Mouse (Mus musculus) MEL (cell line): ENCODE measurements around the gene Ripor1. TPM values are rescaled to one million over a fixed set of nuclear protein-coding genes. Genes with fewer than 3 reads are reported as not detected.
A peak's percentile ranks its signal among the peaks of the same experiment; 100 is the strongest.

Source experiments
- DNase-seq: peaks from one replicate; pipeline ENCODE4 v3.0.0; 2011; ENCODE audit warnings: low read depth, low spot score
- H3K27ac ChIP-seq: 2 replicates; pipeline ENCODE4 v1.5.1; 2012; ENCODE audit warnings: low read depth, mild to moderate bottlenecking, control low read depth, low read length, moderate library complexity; ENCODE audit not compliant: control insufficient read depth
- H3K27me3 ChIP-seq, 2 experiments: fragments of 150-350 bp in 1 of 2; sonication (generic) in 1 of 2; 2 replicates each; pipeline ENCODE4 v1.6.1; 2012; ENCODE audit warnings: low read length in 2 of 2, mild to moderate bottlenecking in 2 of 2, improper control_type of control experiment in 1 of 2, moderate library complexity in 1 of 2; ENCODE audit not compliant: insufficient read depth in 2 of 2, control insufficient read depth in 1 of 2
- H3K36me3 ChIP-seq, 2 experiments: 2 replicates each; pipeline ENCODE4 v1.6.1; 2012 to 2014; ENCODE audit warnings: low read length in 2 of 2, improper control_type of control experiment in 1 of 2, inconsistent platforms in 1 of 2, mild to moderate bottlenecking in 1 of 2; ENCODE audit not compliant: insufficient read depth in 2 of 2, control insufficient read depth in 1 of 2
- H3K4me1 ChIP-seq, 2 experiments: fragments of 150-350 bp in 1 of 2; sonication (generic) in 1 of 2; 2 replicates each; pipeline ENCODE4 v1.6.1; 2012; ENCODE audit warnings: low read length in 2 of 2, improper control_type of control experiment in 1 of 2, mild to moderate bottlenecking in 1 of 2; ENCODE audit not compliant: insufficient read depth in 2 of 2, control insufficient read depth in 1 of 2
- H3K4me3 ChIP-seq, 2 experiments: fragments of 150-350 bp in 1 of 2; sonication (generic) in 1 of 2; 2 replicates each; pipeline ENCODE4 v1.5.1; 2012; ENCODE audit warnings: low read depth in 2 of 2, low read length in 2 of 2, mild to moderate bottlenecking in 2 of 2, moderate library complexity in 2 of 2, control low read depth in 1 of 2, improper control_type of control experiment in 1 of 2; ENCODE audit not compliant: control insufficient read depth in 1 of 2, insufficient read depth in 1 of 2
- H3K79me2 ChIP-seq: 2 replicates; pipeline ENCODE4 v1.6.1; 2012; ENCODE audit warnings: mild to moderate bottlenecking, low read length, moderate library complexity; ENCODE audit not compliant: control insufficient read depth, poor library complexity, insufficient read depth
- H3K9ac ChIP-seq: 2 replicates; pipeline ENCODE4 v1.6.1; 2012; ENCODE audit warnings: low read depth, mild to moderate bottlenecking, control low read depth, low read length, moderate library complexity; ENCODE audit not compliant: control insufficient read depth, poor library complexity, severe bottlenecking
- H3K9me3 ChIP-seq: fragments of 150-350 bp; sonication (generic); replicated peaks from 2 replicates; pipeline ENCODE4 v1.6.1; 2012; ENCODE audit warnings: mild to moderate bottlenecking, low read length, improper control_type of control experiment, moderate library complexity; ENCODE audit not compliant: insufficient read depth
- CHD2 ChIP-seq: IDR thresholded peaks from 2 replicates; pipeline ENCODE4 v1.6.1; 2011; ENCODE audit warnings: low read length, improper control_type of control experiment
- ELF1 ChIP-seq: IDR thresholded peaks from 2 replicates; pipeline ENCODE4 v1.6.1; 2014; ENCODE audit warnings: low read depth, mild to moderate bottlenecking, inconsistent platforms, low read length, improper control_type of control experiment, moderate library complexity
- EP300 ChIP-seq, 2 experiments: IDR thresholded peaks; 2 replicates each; pipeline ENCODE4 v1.6.1; 2011; ENCODE audit warnings: improper control_type of control experiment in 2 of 2, low read length in 2 of 2, low read depth in 1 of 2, mild to moderate bottlenecking in 1 of 2
- GATA1 ChIP-seq: IDR thresholded peaks from 2 replicates; pipeline ENCODE4 v1.6.1; 2011; ENCODE audit warnings: low read depth, low read length, improper control_type of control experiment
- KAT2A ChIP-seq: conservative IDR thresholded peaks from 2 replicates; pipeline ENCODE4 v1.6.1; 2012; ENCODE audit warnings: low read depth, low read length, improper control_type of control experiment, inconsistent platforms
- MEF2A ChIP-seq: IDR thresholded peaks from 2 replicates; pipeline ENCODE4 v1.6.1; 2014; ENCODE audit warnings: low read depth, mild to moderate bottlenecking, inconsistent platforms, low read length, improper control_type of control experiment; ENCODE audit not compliant: poor library complexity, insufficient replicate concordance, severe bottlenecking; ENCODE audit errors: extremely low read depth
- MXI1 ChIP-seq: IDR thresholded peaks from 2 replicates; pipeline ENCODE4 v1.6.1; 2011; ENCODE audit warnings: mild to moderate bottlenecking, low read depth, low read length, improper control_type of control experiment
- MYB ChIP-seq: IDR thresholded peaks from 2 replicates; pipeline ENCODE4 v1.6.1; 2011; ENCODE audit warnings: mild to moderate bottlenecking, low read depth, low read length, improper control_type of control experiment
- MYC ChIP-seq: IDR thresholded peaks from 2 replicates; pipeline ENCODE4 v1.6.1; 2011; ENCODE audit warnings: low read depth, mild to moderate bottlenecking, low read length, improper control_type of control experiment, moderate library complexity
- POLR2A ChIP-seq, 2 experiments: IDR thresholded peaks; 2 replicates each; pipeline ENCODE4 v1.6.1; 2011 to 2012; ENCODE audit warnings: low read length in 2 of 2, mild to moderate bottlenecking in 2 of 2, control low read depth in 1 of 2, improper control_type of control experiment in 1 of 2, low read depth in 1 of 2, moderate library complexity in 1 of 2; ENCODE audit not compliant: control insufficient read depth in 1 of 2, insufficient read depth in 1 of 2, poor library complexity in 1 of 2
- POLR2AphosphoS5 ChIP-seq: IDR thresholded peaks from 2 replicates; pipeline ENCODE4 v1.6.1; 2012; ENCODE audit warnings: low read depth, borderline replicate concordance, mild to moderate bottlenecking, inconsistent platforms, low read length, moderate library complexity, mixed read lengths
- RCOR1 ChIP-seq: IDR thresholded peaks from 2 replicates; pipeline ENCODE4 v1.6.1; 2012; ENCODE audit warnings: low read depth, mild to moderate bottlenecking, inconsistent platforms, low read length, improper control_type of control experiment
- SMC3 ChIP-seq: IDR thresholded peaks from 2 replicates; pipeline ENCODE4 v1.6.1; 2011; ENCODE audit warnings: low read depth, low read length, improper control_type of control experiment
- TCF12 ChIP-seq: IDR thresholded peaks from 2 replicates; pipeline ENCODE4 v1.6.1; 2014; ENCODE audit warnings: low read depth, mild to moderate bottlenecking, inconsistent platforms, low read length, improper control_type of control experiment, moderate library complexity
- USF1 ChIP-seq: IDR thresholded peaks from 2 replicates; pipeline ENCODE4 v1.6.1; 2014; ENCODE audit warnings: low read depth, mild to moderate bottlenecking, inconsistent platforms, low read length, improper control_type of control experiment, moderate library complexity
- USF2 ChIP-seq, 2 experiments: IDR thresholded peaks; 2 replicates each; pipeline ENCODE4 v1.6.1; 2011 to 2012; ENCODE audit warnings: improper control_type of control experiment in 2 of 2, low read length in 2 of 2, borderline replicate concordance in 1 of 2, inconsistent platforms in 1 of 2, low read depth in 1 of 2, mild to moderate bottlenecking in 1 of 2; ENCODE audit not compliant: insufficient read depth in 1 of 2
- ZKSCAN1 ChIP-seq: IDR thresholded peaks from 2 replicates; pipeline ENCODE4 v1.6.1; 2012; ENCODE audit warnings: low read depth, mild to moderate bottlenecking, inconsistent platforms, low read length, improper control_type of control experiment, moderate library complexity
- ZMIZ1 ChIP-seq: IDR thresholded peaks from 2 replicates; pipeline ENCODE4 v1.6.1; 2012; ENCODE audit warnings: low read depth, mild to moderate bottlenecking, inconsistent platforms, low read length, improper control_type of control experiment, moderate library complexity
- ZNF384 ChIP-seq: IDR thresholded peaks from 2 replicates; pipeline ENCODE4 v1.6.1; 2012; ENCODE audit warnings: low read depth, mild to moderate bottlenecking, inconsistent platforms, low read length, improper control_type of control experiment
- polyA plus RNA-seq, 2 experiments: library from polyadenylated mRNA; stranded (reverse) in 1 of 2; unstranded in 1 of 2; fragments of >175 nt in 1 of 2; fragments of >200 nt in 1 of 2; gene quantifications; 2 replicates each; pipeline versions ENCODE4 v1.2.1 to v1.2.4; 2012; ENCODE audit warnings: low replicate concordance in 2 of 2, low read depth in 1 of 2; ENCODE audit not compliant: insufficient read length in 2 of 2, insufficient read depth in 1 of 2, missing spikeins in 1 of 2
- total RNA-seq: library from RNA; depleted of rRNA; stranded (reverse); fragments of 300-350 nt; gene quantifications from 2 replicates; pipeline ENCODE4 v1.2.3, GENCODE M21; 2012

The Ripor1 gene
- total and polyA plus RNA-seq, 3 experiments, result 16.6 to 120 TPM; not detected in 1

DNA sequence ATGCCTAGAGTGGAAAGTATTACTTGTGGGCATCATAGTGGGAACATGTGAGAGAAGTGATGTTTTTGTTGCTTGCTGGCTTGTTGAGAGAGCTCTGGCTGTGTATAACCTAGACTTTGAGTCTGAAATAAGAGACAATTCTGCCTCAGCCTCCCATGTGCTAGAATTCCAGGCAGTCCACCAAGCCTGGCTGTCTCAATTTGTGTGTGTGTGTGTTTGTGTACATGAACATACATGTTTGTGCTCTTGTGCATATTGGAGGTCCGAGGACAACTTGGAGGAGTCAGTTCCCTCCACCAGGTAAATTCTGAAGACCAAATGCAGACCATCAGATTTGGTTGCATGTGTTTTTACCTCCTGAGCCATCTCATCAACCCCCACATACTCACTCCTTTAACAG, 40.1 kb downstream of the Ripor1 start:
- Histone ChIP-seq H3K4me3 (no peak overlapping the region), H3K9ac (no peak overlapping the region), H3K36me3 (peaks cover 26 to 27% of the 10 kb centered on the region in 2 experiments), H3K27ac (no peak overlapping the region), H3K9me3 (no peaks in the 10 kb centered on the region), H3K4me1 (peaks cover 0 to 4% of the 10 kb centered on the region in 2 experiments; a peak in 2 of 4 replicates), H3K79me2 (peaks cover 58% of the 10 kb centered on the region), H3K27me3 (no peaks in the 10 kb centered on the region)
- TF ChIP-seq MEF2A (no peak), POLR2AphosphoS5 (no peak), ZMIZ1 (no peak), ELF1 (no peak), KAT2A (no peak), MXI1 (no peak), ZKSCAN1 (no peak), USF1 (no peak), EP300 (IDR thresholded peaks at IDR 0.05; ENCODE audit: low read depth in 1 of 2, low read length in 2 of 2) (no peak), MYC (no peak)
- DNase-seq, result no peak

DNA sequence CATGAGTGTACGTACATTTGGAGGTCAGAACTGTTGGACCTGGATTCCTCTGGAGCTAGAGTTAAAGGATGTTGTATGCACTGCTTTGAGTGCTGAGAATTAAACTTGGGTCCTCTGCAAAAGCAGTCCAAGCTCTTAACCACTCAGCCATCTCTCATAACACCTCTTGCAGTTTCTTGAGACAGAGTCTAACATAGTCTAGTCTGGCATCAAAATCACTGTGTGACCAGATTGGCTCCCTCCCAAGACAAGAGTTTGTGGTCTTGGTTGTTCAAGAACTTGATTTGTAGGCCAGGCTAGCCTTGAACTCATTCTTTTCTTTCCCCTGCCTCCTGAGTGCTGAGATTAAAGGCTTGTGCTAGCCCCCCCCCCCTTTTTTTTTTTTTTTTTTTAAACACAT, 43.9 kb downstream of the Ripor1 start:
- H3K4me1 ChIP-seq, result no peaks in the 10 kb centered on the region
- H3K9me3 ChIP-seq, result no peaks in the 10 kb centered on the region
- H3K4me3 ChIP-seq, result no peak overlapping the region
- no peak for DNase-seq
- no peak overlapping the region for H3K27ac ChIP-seq
- peaks cover 2 to 35% of the 10 kb centered on the region in 2 experiments; a peak in 2 of 4 replicates for H3K36me3 ChIP-seq
- H3K79me2 ChIP-seq, result peaks cover 50% of the 10 kb centered on the region
- TF ChIP-seq MYB (no peak), MYC (no peak), ZNF384 (0 out of 2 replicates have a peak, but pooled peaks have one; percentile 27), RCOR1 (peak; percentile 41; the same call in 1 of the 2 replicates), TCF12 (no peak), MEF2A (no peak), USF2 (IDR thresholded peaks at IDR 0.05; ENCODE audit: borderline replicate concordance in 1 of 2, insufficient read depth in 1 of 2, low read depth in 1 of 2, low read length in 2 of 2) (no peak), SMC3 (no peak), CHD2 (no peak), GATA1 (no peak), POLR2A (IDR thresholded peaks at IDR 0.05; ENCODE audit: control insufficient read depth in 1 of 2, insufficient read depth in 1 of 2, low read depth in 1 of 2, low read length in 2 of 2, poor library complexity in 1 of 2) (no peak), MXI1 (no peak)
- no peak overlapping the region for H3K9ac ChIP-seq
- H3K27me3 ChIP-seq, result no peaks in the 10 kb centered on the region
